Mouse (Mus musculus) heart, adult 2 months (tissue): ENCODE data around the gene Qk.

Experiments used
- EP300 ChIP-seq: fragments of 200-500 bp; IDR thresholded peaks from 2 replicates; pipeline ENCODE4 v1.6.1; 2011; ENCODE audit warnings: low read depth, low read length, control low read depth; ENCODE audit not compliant: insufficient read depth
- POLR2A ChIP-seq: fragments of 200-500 bp; IDR thresholded peaks from 2 replicates; pipeline ENCODE4 v1.6.1; 2011; ENCODE audit warnings: mild to moderate bottlenecking, low read depth, low read length, control low read depth; ENCODE audit not compliant: insufficient read depth

DNA sequence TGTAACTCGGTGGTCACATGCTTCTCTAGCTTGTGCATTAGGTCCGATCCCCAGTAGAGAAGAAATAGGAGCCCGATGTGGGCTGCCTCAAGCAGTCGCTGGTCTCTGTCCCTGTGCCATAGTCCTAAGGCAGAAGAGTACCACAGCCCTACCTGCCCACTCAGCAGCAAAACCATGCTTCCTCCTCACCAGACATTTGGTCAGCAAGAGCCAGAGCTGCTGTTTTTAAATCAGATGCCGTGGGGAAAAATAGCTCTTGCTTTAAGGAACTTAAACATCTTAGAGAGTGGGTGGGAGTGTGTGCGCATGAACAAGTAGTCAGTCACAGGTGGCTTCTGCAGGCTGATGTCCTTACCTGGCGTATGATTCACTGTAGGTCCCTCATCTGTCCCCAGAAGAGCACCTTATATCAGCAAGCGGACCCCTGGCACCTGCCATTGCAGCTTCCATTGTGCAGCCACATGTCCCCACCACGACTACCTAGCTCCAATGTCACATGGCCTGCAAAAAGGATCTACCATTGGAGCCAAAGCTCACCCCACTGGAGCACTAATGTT lies 9.0 kb upstream of the Qk start:
- TF ChIP-seq EP300 (no peak), POLR2A (no peak)
